Mouse (Mus musculus) ES-Bruce4 (cell line): Measurements from ENCODE around the gene Tex37. TPM values are rescaled to one million over a fixed set of nuclear protein-coding genes. Genes with fewer than 3 reads are reported as not detected.
A peak's percentile ranks its signal among the peaks of the same experiment; 100 is the strongest.

ENCODE experiments used
- H3K27ac ChIP-seq: 2 replicates; pipeline ENCODE4 v1.5.1; 2012; ENCODE audit warnings: low read length, inconsistent platforms; ENCODE audit not compliant: insufficient read depth
- H3K27me3 ChIP-seq: 2 replicates; pipeline ENCODE4 v1.6.1; 2012; ENCODE audit warnings: mild to moderate bottlenecking, low read length, inconsistent platforms; ENCODE audit not compliant: control insufficient read depth, poor library complexity, insufficient read depth, severe bottlenecking
- H3K36me3 ChIP-seq: 2 replicates; pipeline ENCODE4 v1.6.1; 2012; ENCODE audit warnings: inconsistent platforms, mild to moderate bottlenecking, low read length, moderate library complexity; ENCODE audit not compliant: control insufficient read depth, poor library complexity, insufficient read depth, severe bottlenecking
- H3K4me1 ChIP-seq: one replicate; pipeline ENCODE4 v1.8.1; 2011; ENCODE audit warnings: low read length; ENCODE audit not compliant: control insufficient read depth, insufficient read depth
- H3K4me3 ChIP-seq: 2 replicates; pipeline ENCODE4 v1.5.1; 2011; ENCODE audit warnings: low read depth, mild to moderate bottlenecking, low read length
- H3K9ac ChIP-seq: 2 replicates; pipeline ENCODE4 v1.6.1; 2012; ENCODE audit warnings: low read depth, mild to moderate bottlenecking, inconsistent platforms; ENCODE audit not compliant: poor library complexity, severe bottlenecking
- H3K9me3 ChIP-seq: replicated peaks from 2 replicates; pipeline ENCODE4 v1.6.1; 2012; ENCODE audit warnings: mild to moderate bottlenecking, low read length, inconsistent platforms; ENCODE audit not compliant: control insufficient read depth, poor library complexity, insufficient read depth, severe bottlenecking
- CTCF ChIP-seq: IDR thresholded peaks from one replicate; pipeline ENCODE4 v1.8.1; 2011; ENCODE audit warnings: low read depth, low read length
- EP300 ChIP-seq: IDR thresholded peaks from 2 replicates; pipeline ENCODE4 v1.6.1; 2011; ENCODE audit warnings: low read depth, low read length; ENCODE audit not compliant: insufficient read depth
- POLR2A ChIP-seq: IDR thresholded peaks from one replicate; pipeline ENCODE4 v1.8.1; 2011; ENCODE audit warnings: low read length; ENCODE audit not compliant: insufficient read depth
- polyA plus RNA-seq: library from polyadenylated mRNA; stranded (reverse); fragments of >200 nt; gene quantifications from 2 replicates; pipeline ENCODE4 v1.2.4, GENCODE M21; 2011; ENCODE audit warnings: low read depth; ENCODE audit not compliant: missing spikeins, insufficient read depth, insufficient read length

Gene Tex37
- polyA plus RNA-seq, 1 experiment = not detected

DNA sequence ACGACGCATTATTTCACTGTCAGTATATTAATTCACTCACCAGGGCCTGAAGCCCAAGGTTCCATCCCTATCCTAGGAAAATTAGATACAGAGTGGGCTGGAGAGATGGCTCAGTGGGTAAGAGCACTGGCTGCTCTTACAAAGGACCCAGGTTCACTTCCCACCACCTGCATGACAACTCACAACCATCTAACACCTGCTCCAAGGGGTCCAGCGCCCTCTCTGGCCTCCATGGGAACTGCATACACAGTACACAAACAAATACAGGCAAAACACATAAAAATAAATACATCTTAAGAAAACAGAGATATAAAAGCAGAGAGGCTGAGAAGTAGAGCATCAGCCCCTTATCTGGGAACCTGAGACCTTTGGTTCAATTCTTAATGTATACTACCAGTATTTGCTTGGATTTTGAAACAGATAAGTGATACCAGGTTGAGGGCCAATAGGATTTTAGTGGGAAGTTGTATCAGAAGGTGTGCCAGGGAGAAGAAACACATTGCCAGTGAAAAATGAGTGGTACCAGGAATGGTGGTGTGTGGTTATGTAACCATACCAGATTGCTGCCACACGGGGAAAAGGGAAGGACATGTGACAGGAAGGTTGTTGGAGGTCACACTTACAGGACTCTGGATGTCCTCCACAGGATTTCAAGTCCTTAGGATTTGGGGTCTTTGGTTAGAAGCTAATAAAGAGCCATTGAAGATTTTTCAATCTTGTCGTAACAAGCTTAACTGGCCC, 44.5 kb downstream of the Tex37 start:
- Histone ChIP-seq H3K27ac (no peak overlapping the region), H3K4me1 (no peaks in the 10 kb centered on the region), H3K27me3 (no peaks in the 10 kb centered on the region), H3K36me3 (peaks cover 2% of the 10 kb centered on the region; the same call in 1 of the 2 replicates), H3K9ac (no peak overlapping the region), H3K9me3 (no peaks in the 10 kb centered on the region), H3K4me3 (no peak overlapping the region)
- TF ChIP-seq CTCF (peak; percentile 72), POLR2A (no peak)

- H3K9me3 ChIP-seq = no peaks in the 10 kb centered on the region
- no peaks in the 10 kb centered on the region for H3K27me3 ChIP-seq
- H3K9ac ChIP-seq = no peak overlapping the region
- TF ChIP-seq CTCF (no peak), POLR2A (no peak), EP300 (no peak)
- no peaks in the 10 kb centered on the region for H3K4me1 ChIP-seq
- no peak overlapping the region for H3K27ac ChIP-seq
- no peak overlapping the region for H3K4me3 ChIP-seq
- H3K36me3 ChIP-seq = no peaks in the 10 kb centered on the region
These were observed 46.2 kb downstream of the Tex37 start for GRCm38 (mm10) chr6:70872570-70872969.

DNA sequence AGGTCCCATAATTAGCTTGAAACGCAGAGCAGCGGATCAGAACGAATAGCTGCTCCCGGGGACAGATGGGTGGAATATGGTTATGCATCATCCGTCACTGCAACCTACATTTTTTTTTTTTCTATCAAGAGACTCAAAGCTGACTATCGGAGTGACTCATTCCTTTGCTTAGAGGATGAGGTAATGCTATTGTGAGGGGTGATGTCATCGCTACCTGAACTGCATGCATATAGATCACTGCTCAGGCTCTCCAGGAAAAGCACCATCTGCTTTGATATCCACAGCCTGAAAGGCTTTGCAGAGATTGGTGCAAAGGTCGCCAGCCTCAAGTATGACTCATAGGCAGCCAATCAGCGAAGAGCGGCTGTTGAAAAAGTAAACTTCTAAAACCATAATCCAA, 46.6 kb downstream of the Tex37 start:
- Histone ChIP-seq H3K9ac (no peak overlapping the region), H3K4me1 (no peaks in the 10 kb centered on the region), H3K36me3 (no peaks in the 10 kb centered on the region), H3K4me3 (no peak overlapping the region), H3K27me3 (no peaks in the 10 kb centered on the region), H3K27ac (no peak overlapping the region), H3K9me3 (no peaks in the 10 kb centered on the region)
- TF ChIP-seq POLR2A = no peak
- no peak for TF ChIP-seq EP300
- no peak for TF ChIP-seq CTCF

GRCm38 (mm10) chr6:70871511-70871980, 47.2 kb downstream of the Tex37 start:
- no peaks in the 10 kb centered on the region for H3K4me1 ChIP-seq
- H3K4me3 ChIP-seq = no peak overlapping the region

GRCm38 (mm10) chr6:70867297-70867696, 51.4 kb downstream of the Tex37 start:
- no peaks in the 10 kb centered on the region for H3K4me1 ChIP-seq
- no peak overlapping the region for H3K9ac ChIP-seq
- no peak overlapping the region for H3K27ac ChIP-seq
- TF ChIP-seq POLR2A (no peak), CTCF (no peak), EP300 (no peak)
- H3K9me3 ChIP-seq = no peaks in the 10 kb centered on the region
- no peaks in the 10 kb centered on the region for H3K36me3 ChIP-seq
- no peak overlapping the region for H3K4me3 ChIP-seq
- no peaks in the 10 kb centered on the region for H3K27me3 ChIP-seq

More at GRCm38 (mm10) chr6:70871511-70871980, 47.2 kb downstream of the Tex37 start:
- Histone ChIP-seq H3K27ac (no peak overlapping the region), H3K9ac (no peak overlapping the region), H3K36me3 (no peaks in the 10 kb centered on the region), H3K9me3 (no peaks in the 10 kb centered on the region), H3K27me3 (no peaks in the 10 kb centered on the region)
- TF ChIP-seq CTCF = no peak
- TF ChIP-seq POLR2A = no peak
- TF ChIP-seq EP300 = no peak

GRCm38 (mm10) chr6:70866761-70867160, 52.0 kb downstream of the Tex37 start:
- Histone ChIP-seq H3K27me3 (no peaks in the 10 kb centered on the region), H3K4me1 (no peaks in the 10 kb centered on the region), H3K36me3 (no peaks in the 10 kb centered on the region), H3K9ac (no peak overlapping the region), H3K27ac (no peak overlapping the region), H3K4me3 (no peak overlapping the region), H3K9me3 (no peaks in the 10 kb centered on the region)
- TF ChIP-seq POLR2A (no peak), EP300 (no peak), CTCF (no peak)
